Mouse (Mus musculus): ENCODE measurements around the gene Arsb.

DNA sequence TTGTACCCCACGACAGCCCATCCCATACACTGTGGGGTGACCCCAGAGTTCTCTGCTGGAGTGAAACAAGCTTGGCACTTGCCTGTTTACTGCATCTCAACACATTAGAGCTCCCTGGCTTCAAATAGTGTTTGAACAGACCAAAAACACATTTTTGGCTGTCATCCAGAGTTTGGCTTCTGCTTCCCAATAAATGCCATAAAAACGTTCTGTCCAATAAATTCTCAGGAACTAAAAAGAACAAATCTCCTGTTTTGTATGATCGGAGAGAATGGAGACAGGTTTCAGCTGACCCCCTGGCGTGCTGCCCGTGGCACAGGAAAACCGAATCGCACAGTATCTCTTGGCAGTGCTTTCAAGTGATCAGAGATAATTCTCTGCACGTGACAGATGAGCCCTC is 16.2 kb downstream of the Arsb start:
- no peak for TF ChIP-seq CTCF (IDR thresholded peaks at IDR 0.05; ENCODE audit: borderline replicate concordance, control insufficient read depth, extremely low read depth, insufficient read depth, low read length, poor library complexity)
- no peak for TF ChIP-seq POLR2A (IDR thresholded peaks at IDR 0.05; ENCODE audit: control insufficient read depth, extremely low read depth, insufficient read depth, low read length, poor library complexity)

All from thymus, adult 2 months (tissue).